Mouse (Mus musculus) embryonic fibroblast, embryonic 13.5 days (primary cell): ENCODE measurements at regions not wholly inside any gene's neighbourhood (a gene's known extent, or its start where the extent isn't known, plus 50 kb on each side); places are given as distances from the start of the nearest gene placed in this dataset.

Experiments used
- H3K27ac ChIP-seq: 2 replicates; pipeline ENCODE4 v1.5.1; 2012; ENCODE audit warnings: low read length, control low read depth, inconsistent platforms; ENCODE audit not compliant: insufficient read depth
- H3K4me1 ChIP-seq: 2 replicates; pipeline ENCODE4 v1.6.1; 2011; ENCODE audit warnings: low read length; ENCODE audit not compliant: control insufficient read depth, insufficient read depth
- H3K4me3 ChIP-seq: 2 replicates; pipeline ENCODE4 v1.5.1; 2011; ENCODE audit warnings: mild to moderate bottlenecking, control low read depth, low read length; ENCODE audit not compliant: insufficient read depth
- CTCF ChIP-seq: IDR thresholded peaks from 2 replicates; pipeline ENCODE4 v1.5.1; 2011; ENCODE audit warnings: mild to moderate bottlenecking, control low read depth, low read length, moderate library complexity, borderline replicate concordance; ENCODE audit not compliant: insufficient read depth
- POLR2A ChIP-seq: IDR thresholded peaks from 2 replicates; pipeline ENCODE4 v1.6.1; 2011; ENCODE audit warnings: low read depth, mild to moderate bottlenecking, control low read depth, low read length, moderate library complexity

- H3K4me3 ChIP-seq: no peak overlapping the region
- TF ChIP-seq POLR2A (no peak), CTCF (no peak)
- no peak overlapping the region for H3K27ac ChIP-seq
- no peaks in the 10 kb centered on the region for H3K4me1 ChIP-seq
Observed at GRCm38 (mm10) chr1:56294391-56294790, 342.8 kb downstream of the Hsfy2 start.

DNA sequence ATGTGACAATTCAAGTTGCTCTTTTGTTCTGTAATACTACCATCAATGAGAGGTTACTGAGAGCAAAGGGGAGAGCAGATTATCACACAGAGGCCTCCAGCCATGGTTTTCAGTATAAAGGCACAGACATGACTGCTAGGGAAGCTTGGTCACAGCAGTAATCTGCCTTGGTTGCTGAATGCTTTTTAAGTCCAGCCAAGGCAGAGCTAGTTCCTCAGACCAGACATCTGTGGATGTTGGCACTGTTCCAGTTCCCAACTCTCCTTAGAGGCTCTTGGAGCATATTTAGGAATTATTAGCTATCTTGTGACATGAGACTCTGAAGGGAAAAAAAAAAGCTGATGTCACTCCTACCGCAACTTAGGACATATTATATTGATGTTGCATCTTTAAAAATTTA lies 347.5 kb downstream of the Hsfy2 start:
- Histone ChIP-seq H3K4me3 (no peak overlapping the region), H3K4me1 (no peaks in the 10 kb centered on the region), H3K27ac (no peak overlapping the region)
- TF ChIP-seq POLR2A: no peak
- no peak for TF ChIP-seq CTCF

DNA sequence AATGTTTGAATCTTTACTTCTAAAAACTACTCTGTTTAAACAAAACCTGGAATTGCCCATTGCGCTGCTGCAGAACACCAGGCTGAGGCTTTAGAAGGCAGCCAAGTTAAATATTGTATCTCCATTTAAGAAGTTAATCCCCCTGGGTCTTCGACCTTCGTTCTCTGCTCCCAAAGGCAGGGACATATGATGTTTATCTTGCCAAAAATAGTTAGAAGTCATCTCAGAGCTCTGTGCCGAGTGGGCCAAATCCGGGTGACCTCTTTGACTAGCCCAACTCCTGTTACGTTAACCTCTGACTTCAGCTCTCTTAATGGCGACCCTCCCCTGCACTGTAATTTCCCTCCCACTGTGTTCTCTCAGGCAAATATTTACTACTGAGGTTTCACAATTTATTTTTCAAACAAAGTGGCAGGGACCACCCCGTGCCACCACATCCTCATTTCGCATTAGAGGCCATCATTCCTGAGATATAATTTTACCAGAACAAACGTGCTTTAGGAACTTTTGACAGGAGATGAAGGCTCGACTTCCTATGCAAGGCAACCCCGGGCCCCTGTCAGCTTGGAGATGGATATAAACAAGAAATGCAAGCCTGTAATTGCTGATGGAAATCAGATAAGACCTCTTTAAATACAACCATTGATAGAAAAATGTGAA lies 350.7 kb downstream of the Hsfy2 start:
- no peaks in the 10 kb centered on the region for H3K4me1 ChIP-seq
- no peak overlapping the region for H3K27ac ChIP-seq
- TF ChIP-seq CTCF: no peak
- no peak for TF ChIP-seq POLR2A
- H3K4me3 ChIP-seq: no peak overlapping the region

DNA sequence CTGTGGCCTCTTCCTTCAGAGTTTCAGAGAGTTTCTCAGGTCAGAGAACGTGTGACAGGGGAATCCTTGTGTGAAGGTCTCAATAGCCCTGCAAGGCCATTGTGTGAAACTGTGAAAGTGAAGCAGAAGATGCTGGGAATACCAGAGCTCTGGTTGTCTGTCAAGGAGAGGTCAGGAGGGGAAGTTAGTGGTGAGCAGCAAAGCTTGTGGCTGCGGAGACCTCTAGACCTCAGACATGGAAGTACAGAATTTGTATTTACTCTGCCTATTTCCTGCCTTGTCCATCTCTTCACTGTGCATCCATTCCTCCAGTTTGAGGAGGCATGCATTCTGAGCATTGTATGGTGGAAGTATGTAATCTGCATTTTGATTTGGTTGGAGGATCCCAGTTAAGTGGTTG lies 375.5 kb downstream of the Hsfy2 start:
- no peak overlapping the region for H3K27ac ChIP-seq
- H3K4me3 ChIP-seq: no peak overlapping the region
- H3K4me1 ChIP-seq: no peaks in the 10 kb centered on the region
- TF ChIP-seq POLR2A: no peak
- TF ChIP-seq CTCF: no peak

DNA sequence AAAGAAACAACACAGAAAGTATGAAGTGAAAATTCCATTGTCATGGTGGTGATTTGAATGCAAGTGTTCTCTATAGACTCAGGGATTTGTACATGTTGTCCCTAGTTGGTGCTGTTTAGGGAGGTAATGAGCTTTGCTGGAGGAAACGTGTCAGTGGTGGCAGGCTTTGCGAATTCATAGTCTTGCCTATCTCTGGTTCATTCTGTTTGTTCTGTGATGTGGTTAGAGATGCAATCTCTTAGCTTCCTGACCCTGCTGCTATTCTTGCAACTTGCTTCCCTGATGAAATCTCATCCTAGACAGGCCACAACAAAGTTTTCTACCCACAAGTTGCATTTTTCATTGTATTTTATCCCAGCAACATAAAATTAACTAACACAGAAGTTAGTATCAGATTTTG lies 376.5 kb downstream of the Hsfy2 start:
- TF ChIP-seq CTCF (no peak), POLR2A (no peak)
- Histone ChIP-seq H3K27ac (no peak overlapping the region), H3K4me3 (no peak overlapping the region), H3K4me1 (no peaks in the 10 kb centered on the region)

DNA sequence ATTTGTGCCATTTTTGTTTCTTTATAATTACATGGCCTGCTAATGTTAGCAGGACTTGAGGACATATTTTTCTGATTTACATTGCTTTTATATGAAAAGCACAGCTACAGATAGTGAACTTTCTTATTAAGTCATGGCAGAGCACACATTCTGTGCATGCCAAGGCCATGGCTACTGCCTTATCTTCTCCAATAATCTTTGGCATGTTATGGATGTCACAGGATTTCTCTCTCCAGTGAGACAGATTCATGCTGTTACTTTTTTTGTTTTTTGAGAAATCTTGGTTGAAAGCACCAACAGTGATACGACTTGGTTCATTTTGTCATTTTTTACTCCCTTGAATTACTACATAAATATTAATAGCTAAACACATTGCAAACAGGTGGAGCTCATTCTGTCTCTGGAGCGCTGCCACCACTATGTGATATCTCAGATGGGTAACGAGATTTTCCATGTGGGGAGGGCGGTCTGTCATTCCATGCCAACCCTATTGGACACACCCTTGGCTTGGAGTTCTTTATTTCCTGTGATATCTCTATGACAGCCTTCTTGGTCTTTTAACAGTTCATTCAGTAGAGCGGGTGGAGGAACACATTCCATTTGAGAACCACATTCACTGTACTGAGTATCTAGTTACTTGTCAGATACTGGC lies 380.3 kb downstream of the Hsfy2 start:
- Histone ChIP-seq H3K4me3 (no peak overlapping the region), H3K27ac (no peak overlapping the region), H3K4me1 (no peaks in the 10 kb centered on the region)
- TF ChIP-seq POLR2A: no peak
- no peak for TF ChIP-seq CTCF

DNA sequence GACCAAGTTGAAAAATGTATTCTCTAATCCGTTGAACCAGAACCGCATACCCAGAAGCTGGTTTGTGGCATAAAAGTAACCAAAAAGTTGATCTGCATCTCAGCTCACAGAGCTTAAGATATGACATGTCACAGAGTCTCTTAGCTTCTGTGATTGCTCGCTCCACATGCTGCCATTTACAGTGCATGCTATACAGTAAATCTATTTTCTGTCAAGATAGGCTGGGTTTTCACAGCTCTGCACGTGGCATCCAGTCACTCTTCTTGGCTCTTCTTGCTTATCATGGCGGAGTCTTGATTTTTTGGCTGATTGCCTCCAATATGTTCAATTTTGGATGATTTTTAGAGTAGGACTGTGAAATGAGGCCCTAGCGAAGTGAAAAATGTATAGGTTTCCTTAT lies 397.5 kb downstream of the Hsfy2 start:
- TF ChIP-seq CTCF: no peak
- TF ChIP-seq POLR2A: no peak
- Histone ChIP-seq H3K4me3 (no peak overlapping the region), H3K4me1 (no peaks in the 10 kb centered on the region), H3K27ac (no peak overlapping the region)

GRCm38 (mm10) chr1:56226314-56227008 lies 410.8 kb downstream of the Hsfy2 start:
- Histone ChIP-seq H3K4me3 (no peak overlapping the region), H3K27ac (no peak overlapping the region), H3K4me1 (no peaks in the 10 kb centered on the region)
- TF ChIP-seq CTCF (no peak), POLR2A (no peak)

DNA sequence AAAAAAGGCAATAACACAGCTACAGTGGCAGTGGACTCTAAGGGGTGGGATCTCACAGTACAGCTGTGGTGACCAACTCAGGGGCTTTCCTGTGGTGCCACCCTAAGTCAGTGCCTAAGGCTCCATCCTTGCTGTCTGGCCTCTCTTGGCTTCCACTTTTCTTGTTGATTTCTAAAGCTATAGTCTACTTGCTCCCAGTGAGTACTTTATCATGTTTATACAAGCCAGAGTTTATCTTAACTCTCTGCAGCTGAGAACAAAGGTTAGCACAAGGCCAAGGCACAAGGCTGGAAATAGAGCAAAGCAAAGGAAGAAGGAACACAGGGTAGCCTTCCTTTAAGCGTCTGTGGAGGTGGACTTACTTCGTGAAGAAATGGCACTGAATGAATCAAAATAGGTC lies 417.5 kb downstream of the Hsfy2 start:
- H3K27ac ChIP-seq: no peak overlapping the region
- no peak overlapping the region for H3K4me3 ChIP-seq
- TF ChIP-seq POLR2A: no peak
- TF ChIP-seq CTCF: no peak
- no peaks in the 10 kb centered on the region for H3K4me1 ChIP-seq
